Mouse (Mus musculus): ENCODE data around the gene Trub2. TPM values are rescaled to one million over a fixed set of nuclear protein-coding genes. Genes with fewer than 3 reads are reported as not detected.
"Not testable (repeated sequence)": the region's sequence is repeated elsewhere in the genome, so short reads cannot be mapped to it uniquely, and the experiment has no call there.

Trub2 gene
- polyA plus RNA-seq, 1 experiment from 2014 or later = 27.7 TPM

DNA sequence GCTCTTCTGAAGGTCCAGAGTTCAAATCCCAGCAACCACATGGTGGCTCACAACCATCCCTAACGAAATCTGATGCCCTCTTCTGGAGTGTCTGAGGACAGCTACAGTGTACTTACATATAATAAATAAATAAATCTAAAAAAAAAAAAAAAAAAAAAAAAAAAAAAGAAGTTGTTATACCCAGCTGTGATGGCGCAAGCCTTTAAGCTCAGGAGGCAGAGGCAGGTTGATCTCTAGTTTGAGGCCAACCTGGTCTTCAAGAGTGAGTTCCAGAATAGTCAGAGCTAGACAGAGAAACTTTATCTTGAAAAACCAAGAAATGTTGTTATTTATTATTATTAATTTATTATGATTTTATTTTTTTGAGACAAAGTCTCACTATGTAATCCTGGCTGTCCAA is 7.0 kb downstream of the Trub2 start:
- DNase-seq (ENCODE audit: low spot score) = not testable (repeated sequence)

DNA sequence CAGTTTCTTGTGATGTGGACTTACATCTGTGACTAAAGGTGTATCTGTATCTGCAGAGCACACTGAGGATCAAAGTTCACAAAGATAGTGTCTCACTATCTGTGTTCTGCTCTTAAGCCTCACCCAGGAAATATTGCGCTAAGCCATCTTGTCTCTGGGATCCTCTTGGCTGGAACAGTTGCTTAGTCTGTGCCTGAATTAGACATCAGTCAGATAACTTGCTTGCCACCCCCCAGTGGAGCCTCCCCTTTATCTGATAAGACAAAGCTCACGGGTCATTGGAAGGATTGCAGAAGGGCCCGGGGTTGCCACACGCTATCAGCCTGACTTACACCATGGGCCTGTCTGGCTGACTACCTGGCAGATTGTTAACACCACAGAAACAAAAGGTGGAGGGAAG is 15.0 kb downstream of the Trub2 start:
- no peak for DNase-seq (ENCODE audit: low spot score)

- no peak for DNase-seq (ENCODE audit: low spot score)
These were observed 16.5 kb downstream of the Trub2 start for GRCm38 (mm10) chr2:29771611-29772461.

- peak; percentile 15 for DNase-seq (ENCODE audit: low spot score)
These were observed 18.1 kb downstream of the Trub2 start for GRCm38 (mm10) chr2:29770162-29770561.

GRCm38 (mm10) chr2:29768901-29769300 is 19.4 kb downstream of the Trub2 start:
- DNase-seq (ENCODE audit: low spot score) = no peak

DNA sequence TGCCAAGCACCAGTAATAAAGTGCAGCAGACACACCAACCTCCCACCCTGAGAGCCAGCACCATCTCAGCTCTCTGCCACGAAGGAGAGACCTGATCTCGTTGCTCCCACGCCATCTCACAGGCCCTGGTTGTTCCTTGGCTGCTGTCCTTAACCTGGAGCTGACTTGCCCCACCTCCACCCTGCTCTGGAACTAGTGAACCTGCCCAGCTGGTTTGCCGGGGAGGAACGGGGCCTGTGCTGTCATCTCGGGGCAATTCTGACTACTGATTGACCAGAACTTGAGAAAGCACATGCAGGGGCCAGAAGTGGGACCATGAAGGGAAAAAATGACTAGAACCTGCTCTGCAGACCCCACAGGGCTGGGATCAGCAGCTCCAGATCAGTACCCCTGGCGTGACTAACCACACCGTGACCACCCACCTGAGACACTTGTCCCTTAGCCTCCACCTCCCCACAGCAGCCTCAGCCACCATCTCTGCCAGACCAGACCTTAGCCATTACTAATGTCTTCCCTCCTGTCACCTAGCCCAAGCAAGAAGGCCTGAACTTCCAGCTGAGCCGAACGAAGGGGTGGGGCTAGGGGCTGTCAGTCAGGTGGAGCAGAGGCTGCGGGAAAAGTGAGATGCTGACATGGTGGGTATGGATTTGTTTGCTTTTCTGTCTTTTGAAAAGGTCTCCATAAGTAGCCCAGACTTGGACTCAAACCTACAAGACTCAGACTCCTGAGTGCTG is 20.2 kb downstream of the Trub2 start:
- no peak for DNase-seq (ENCODE audit: low spot score)

- peak; percentile 64 for DNase-seq (ENCODE audit: low spot score)
These were observed 23.5 kb downstream of the Trub2 start for GRCm38 (mm10) chr2:29764831-29765230.

DNA sequence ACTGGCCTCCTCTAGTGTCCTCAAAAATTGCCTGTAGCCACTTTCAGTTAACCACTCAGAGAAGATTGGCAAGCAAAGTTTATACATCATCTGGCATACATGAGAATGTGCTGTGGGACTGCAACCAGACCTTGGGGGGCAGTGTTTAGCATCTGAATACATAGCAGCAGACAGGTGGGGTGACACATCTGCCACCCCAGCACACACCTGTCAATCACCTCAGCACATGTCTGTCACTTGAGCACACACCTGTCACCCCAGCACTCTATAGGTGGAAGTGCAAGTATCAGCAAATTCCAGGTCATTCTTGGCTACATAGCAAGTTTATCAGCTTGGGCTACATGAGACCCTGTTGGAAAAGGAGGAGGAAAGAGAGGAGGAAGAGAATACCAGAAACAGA is 32.6 kb downstream of the Trub2 start:
- DNase-seq (ENCODE audit: low spot score) = no peak

DNA sequence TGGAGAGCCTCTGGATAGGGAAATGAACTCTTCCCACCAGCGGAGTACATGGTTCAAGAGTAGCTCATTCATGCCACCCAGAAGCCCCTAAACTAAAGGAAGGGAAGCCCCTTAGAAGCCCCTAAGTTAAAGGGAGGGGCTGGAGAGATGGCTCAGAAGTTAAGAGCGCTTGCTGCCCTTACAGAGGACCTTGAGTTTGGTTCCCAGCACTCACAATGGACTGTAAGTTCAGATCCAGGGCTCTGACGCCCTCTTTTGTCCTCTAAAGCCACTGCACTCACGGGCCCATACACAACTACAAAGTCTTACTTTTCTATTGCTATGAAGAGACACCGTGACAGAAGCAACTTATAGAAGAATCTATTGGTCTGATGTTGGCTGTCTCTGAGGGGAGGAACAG is 35.9 kb downstream of the Trub2 start:
- no peak for DNase-seq (ENCODE audit: low spot score)

DNA sequence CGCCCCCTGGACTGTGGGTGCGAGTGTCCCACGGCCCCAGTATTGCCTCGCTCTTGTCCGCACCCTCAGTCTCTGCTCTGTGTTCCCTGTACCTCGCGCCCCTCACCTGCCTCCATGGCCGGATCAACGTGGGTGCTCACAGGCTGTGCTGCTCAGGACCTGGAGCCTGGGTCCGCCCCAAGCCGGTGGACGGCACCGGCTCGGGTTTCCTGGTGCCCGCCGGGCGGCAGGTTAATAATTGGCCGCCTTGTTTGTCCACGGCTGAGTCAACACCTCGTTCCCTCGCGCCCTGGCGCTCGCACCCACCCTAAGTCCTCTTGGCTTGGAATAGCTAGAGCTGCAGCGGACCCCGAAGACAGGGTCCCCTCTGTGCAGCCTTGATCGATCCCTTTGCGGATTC is 36.8 kb downstream of the Trub2 start, which contains the start of gene Gm13420:
Gene Gm13420, minus strand, starts transcription at position 189 of the 400 bp plus-strand sequence.
- no peak for DNase-seq (ENCODE audit: low spot score)

DNA sequence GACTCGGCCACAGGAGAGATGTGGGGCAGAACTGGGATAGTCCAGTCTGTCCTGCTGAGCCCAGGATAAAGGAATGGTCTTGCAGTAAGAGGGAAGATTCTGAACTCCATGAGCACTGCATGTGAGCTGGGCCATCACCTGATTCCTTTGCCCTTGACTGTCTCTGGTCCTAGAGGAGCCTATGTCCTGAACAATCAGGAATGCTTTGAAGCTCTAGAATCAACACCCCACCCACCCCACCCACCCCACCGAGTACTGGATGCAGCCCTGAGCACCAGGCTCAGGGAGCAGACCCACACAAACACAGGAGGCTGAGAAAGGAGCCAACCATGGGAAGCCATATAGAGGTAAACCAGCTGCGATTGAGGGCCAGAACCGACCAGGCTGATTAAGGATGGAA is 39.8 kb downstream of the Trub2 start:
- no peak for DNase-seq (ENCODE audit: low spot score)

DNA sequence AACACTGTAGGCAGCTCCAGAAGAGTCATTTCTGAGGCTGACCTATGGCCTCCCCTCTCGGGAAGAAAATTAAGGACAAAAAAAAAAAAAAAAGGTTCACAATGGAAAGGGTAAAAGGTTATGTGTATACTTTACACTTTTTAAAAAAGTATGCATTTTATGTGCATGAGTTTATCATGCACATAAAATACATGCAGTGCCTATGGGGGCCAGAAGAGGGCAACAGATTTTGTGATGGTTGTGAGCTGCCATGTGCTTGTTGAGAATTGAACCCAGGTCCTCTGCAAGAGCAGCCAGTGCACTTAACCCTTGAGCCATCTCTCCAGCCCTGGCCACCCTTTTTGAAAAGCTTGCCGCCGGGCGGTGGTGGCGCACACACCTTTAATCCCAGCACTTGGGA is 40.5 kb downstream of the Trub2 start:
- DNase-seq (ENCODE audit: low spot score) = peak; percentile 30

DNA sequence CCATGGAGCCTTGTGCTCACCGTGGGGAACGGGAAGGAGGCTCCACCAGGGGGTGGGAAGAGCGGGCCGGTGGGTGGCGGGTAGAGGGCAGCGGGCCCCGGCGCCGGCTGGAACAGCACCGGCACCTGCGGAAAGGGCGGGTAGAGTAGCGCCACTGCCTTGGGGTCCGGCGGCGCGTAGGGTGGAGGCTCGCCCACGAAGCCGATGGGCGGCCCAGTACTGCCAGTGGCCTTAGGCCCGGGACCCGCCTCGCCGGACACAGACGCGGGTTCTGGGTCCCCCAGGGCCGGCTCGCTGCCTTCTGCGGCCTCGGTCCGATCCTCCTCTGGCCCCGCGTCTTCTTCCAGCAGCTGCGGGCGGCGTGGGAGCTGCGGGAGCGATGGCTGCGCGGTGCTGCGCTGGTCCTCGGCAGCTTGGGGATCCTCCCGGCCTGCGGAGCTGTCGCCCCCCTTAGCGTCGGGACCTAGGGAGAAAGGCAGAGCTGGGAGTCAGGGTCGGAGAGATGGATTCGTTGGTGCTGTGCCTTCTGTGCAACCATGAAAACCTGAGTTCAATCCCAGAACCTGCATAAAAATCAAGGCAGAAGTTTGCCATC is 41.0 kb downstream of the Trub2 start:
- no peak for DNase-seq (ENCODE audit: low spot score)

DNA sequence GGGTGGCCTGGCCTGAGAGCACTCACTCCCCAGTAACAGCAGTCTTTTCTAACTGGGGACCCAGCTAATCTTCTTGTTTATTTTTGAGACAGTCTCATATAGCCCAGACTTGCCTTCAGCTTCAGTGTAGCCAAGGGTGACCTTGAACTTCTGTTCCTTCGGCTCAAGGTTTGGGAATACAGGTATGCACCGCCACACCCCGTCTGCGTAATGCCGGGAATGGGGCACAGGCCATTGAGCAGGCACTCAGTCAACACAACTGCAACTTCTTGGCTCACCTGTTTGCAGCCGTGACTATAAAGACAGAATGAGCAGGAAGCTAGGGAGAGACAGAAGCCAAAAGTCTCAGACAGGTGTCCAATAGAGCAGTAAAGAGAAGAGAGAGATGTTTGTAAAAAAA is 44.0 kb downstream of the Trub2 start:
- DNase-seq (ENCODE audit: low spot score) = no peak

DNA sequence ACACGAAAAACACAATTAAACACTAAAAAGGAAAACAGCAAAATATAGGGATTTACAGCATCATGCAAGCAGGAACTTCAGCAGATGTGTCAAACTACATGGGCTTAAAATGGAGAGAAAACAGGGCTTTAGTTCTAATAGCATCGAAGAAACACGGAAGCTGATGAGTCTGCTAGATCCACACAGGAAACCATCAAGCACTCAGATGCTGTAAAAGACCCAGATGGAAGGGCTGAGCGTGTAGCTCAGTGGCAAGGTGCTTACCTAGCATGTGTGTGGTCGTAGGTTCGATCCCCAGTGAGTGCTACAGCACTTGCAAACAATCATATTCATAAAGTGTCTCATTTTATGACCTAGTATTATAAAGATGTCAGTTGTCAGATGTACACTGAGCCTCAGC is 47.1 kb downstream of the Trub2 start:
- no peak for DNase-seq (ENCODE audit: low spot score)

GRCm38 (mm10) chr2:29739368-29739767 is 48.9 kb downstream of the Trub2 start:
- no peak for DNase-seq (ENCODE audit: low spot score)

GRCm38 (mm10) chr2:29738799-29739198 is 49.5 kb downstream of the Trub2 start:
- DNase-seq (ENCODE audit: low spot score) = no peak

DNA sequence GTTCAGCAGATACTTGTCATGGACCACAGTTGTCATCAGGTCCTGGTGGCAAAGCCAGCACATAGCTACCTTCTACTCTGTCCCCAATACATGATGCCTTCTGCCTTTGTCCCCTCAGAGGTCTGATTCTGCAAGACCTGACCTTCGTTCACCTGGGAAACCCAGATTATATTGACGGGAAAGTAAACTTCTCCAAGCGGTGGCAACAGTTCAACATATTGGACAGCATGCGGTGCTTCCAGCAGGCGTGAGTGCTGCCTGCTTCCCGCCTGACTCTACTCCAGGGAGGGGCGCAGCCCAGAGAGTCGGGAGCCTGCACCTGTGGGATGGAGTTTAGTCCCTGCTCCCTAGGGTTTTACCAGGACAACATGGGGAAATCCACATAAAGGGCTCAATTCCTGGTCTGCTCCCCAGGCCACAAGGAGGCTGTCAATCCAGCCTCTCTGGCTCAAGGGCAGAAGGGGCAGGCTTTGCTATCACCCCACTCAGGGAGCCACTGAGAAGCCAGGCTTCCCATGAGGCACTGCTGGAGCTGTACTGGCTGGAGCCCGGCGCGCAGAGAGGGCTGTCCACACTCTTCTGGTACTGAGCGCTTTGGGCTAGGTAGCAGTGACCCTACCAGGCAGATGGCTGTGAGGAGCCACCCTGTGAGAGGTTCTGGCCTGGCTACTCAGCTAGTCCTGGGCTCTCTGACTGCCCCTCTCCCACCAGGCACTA is 50.9 kb downstream of the Trub2 start:
- no peak for DNase-seq (ENCODE audit: low spot score)

DNA sequence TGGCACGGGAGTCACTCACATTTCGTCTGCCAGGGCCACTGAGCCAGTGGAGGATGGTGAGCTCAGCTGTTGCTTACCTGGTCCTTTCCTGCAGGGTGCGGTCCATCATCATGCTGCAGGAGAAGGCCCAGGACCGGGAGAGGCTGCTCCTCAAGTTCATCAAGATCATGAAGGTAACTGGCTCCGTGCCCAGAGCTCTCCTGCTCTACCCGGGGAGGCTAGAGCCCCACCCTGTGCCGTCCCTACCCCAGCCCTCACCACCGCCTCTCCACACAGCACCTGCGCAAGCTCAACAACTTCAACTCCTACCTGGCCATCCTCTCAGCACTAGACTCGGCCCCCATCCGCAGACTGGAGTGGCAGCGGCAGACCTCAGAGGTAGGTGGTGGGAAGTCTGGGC is 52.6 kb downstream of the Trub2 start:
- no peak for DNase-seq (ENCODE audit: low spot score)

DNA sequence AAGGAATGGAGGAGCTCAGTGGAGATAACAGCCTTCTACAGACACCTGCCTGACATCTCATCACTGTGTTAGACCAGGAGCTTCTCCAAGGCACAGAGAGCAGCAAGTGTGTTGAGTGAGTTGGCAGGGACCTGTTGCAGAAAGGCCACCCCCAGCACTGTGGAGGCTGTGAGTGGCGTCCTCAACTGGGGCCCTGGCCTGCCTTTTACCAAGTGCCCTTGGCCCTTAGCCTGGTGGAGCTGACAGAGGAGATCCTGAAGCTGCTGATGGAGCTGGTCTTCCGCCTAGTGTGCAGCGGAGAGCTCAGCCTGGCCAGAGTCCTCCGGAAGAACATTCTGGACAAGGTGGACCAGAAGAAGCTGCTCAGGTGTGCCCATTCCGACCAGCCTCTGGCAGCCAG is 55.0 kb downstream of the Trub2 start:
- DNase-seq (ENCODE audit: low spot score) = no peak

GRCm38 (mm10) chr2:29732559-29732958 is 55.7 kb downstream of the Trub2 start:
- DNase-seq (ENCODE audit: low spot score) = no peak

GRCm38 (mm10) chr2:29731545-29731944 is 56.8 kb downstream of the Trub2 start:
- DNase-seq (ENCODE audit: low spot score) = peak; percentile 39
